9 mouse cellular contexts compared by ENCODE assay signal in the genomic region with DNA sequence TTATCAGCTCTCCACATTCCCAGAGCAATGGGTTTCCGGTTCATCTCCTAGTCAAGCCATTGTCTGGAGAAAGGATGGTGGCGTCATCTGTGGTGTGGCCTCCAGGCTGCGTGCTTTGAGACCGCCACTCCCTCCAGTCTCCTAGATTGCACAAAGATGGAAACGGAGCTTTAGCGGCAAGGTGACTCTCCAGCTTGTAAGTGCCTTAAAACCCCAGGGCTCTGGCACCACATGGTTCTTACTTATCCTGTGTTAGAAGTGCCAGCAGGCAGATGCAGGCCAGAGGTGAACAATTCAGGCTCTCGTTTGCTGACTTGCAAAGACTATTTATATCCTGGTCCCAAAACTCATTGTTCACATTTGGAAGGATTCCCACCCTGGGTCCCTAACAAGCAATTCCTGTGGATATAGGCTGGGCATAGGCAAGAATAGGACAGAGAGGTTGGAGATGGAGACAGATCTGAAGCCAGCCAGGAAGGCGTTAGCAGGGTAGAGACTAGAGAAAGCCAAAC. TPM values are rescaled to one million over a fixed set of nuclear protein-coding genes. Genes with fewer than 3 reads are reported as not detected.
DNase-seq lines count a peak whose midpoint lies in the region; ATAC-seq and TF ChIP-seq lines count a peak whose summit lies in the region.
"Had no signal": no experiment of that assay in that cellular context is flagged by ENCODE, and none has a peak within 500 bp of the region (broad histone marks: within the 10 kb centered on the region; RNA-seq: fewer than 3 reads in every experiment).

No protein-coding gene starts in this region.

- peak; percentile 7 for DNase-seq in hindbrain, postnatal 0 days (ENCODE audit: low spot score)
- DNase-seq in hindbrain, embryonic 10.5 days (ENCODE audit: low spot score) = no peak
- peak; percentile 90 for DNase-seq in ZHBTc4 (ENCODE audit: low read depth, low spot score)
- no peak for DNase-seq in left cerebral cortex, adult 18-20 months (ENCODE audit: low spot score in 2 of 2)
- DNase-seq in ovary, postnatal 10 days (ENCODE audit: low spot score) = no peak

- no peak overlapping the region for H3K27ac ChIP-seq in hindbrain, postnatal 0 days
- H3K27ac ChIP-seq in hindbrain, embryonic 10.5 days = no peak overlapping the region
- H3K27ac ChIP-seq in heart, embryonic 12.5 days (ENCODE audit: poor library complexity, severe bottlenecking) = peak overlapping the region; percentile 67
- H3K27ac ChIP-seq in lung, embryonic 16.5 days (ENCODE audit: low read length) = peak overlapping the region; percentile 58
- no peak overlapping the region; the same call in 1 of the 2 replicates for H3K27ac ChIP-seq in forebrain, embryonic 15.5 days (replicated peaks)
- H3K27ac ChIP-seq: midbrain, embryonic 10.5 days had no signal

- H3K4me3 ChIP-seq in hindbrain, postnatal 0 days (ENCODE audit: low read length) = no peak overlapping the region
- no peak overlapping the region for H3K4me3 ChIP-seq in hindbrain, embryonic 10.5 days
- no peak overlapping the region for H3K4me3 ChIP-seq in heart, embryonic 12.5 days
- no peak overlapping the region for H3K4me3 ChIP-seq in lung, embryonic 16.5 days (ENCODE audit: low read length)
- no peak overlapping the region for H3K4me3 ChIP-seq in forebrain, embryonic 15.5 days
- H3K4me3 ChIP-seq: midbrain, embryonic 10.5 days had no signal

- no peaks in the 10 kb centered on the region for H3K9me3 ChIP-seq in hindbrain, postnatal 0 days (ENCODE audit: low read length)
- H3K9me3 ChIP-seq in hindbrain, embryonic 10.5 days = no peaks in the 10 kb centered on the region
- no peaks in the 10 kb centered on the region for H3K9me3 ChIP-seq in heart, embryonic 12.5 days (replicated peaks)
- H3K9me3 ChIP-seq in lung, embryonic 16.5 days (ENCODE audit: control insufficient read depth, low read length) = no peaks in the 10 kb centered on the region
- H3K9me3 ChIP-seq in forebrain, embryonic 15.5 days = no peaks in the 10 kb centered on the region
- H3K9me3 ChIP-seq: midbrain, embryonic 10.5 days had no signal

- no peaks in the 10 kb centered on the region for H3K27me3 ChIP-seq in hindbrain, postnatal 0 days (ENCODE audit: insufficient read depth, low read length)
- H3K27me3 ChIP-seq in hindbrain, embryonic 10.5 days (ENCODE audit: insufficient read depth, poor library complexity, severe bottlenecking) = no peaks in the 10 kb centered on the region
- no peaks in the 10 kb centered on the region for H3K27me3 ChIP-seq in heart, embryonic 12.5 days (replicated peaks)
- no peaks in the 10 kb centered on the region for H3K27me3 ChIP-seq in lung, embryonic 16.5 days (ENCODE audit: control insufficient read depth, insufficient read depth, low read depth, low read length)
- H3K27me3 ChIP-seq in forebrain, embryonic 15.5 days = no peaks in the 10 kb centered on the region

- no peak overlapping the region for H3K9ac ChIP-seq in hindbrain, postnatal 0 days (replicated peaks; ENCODE audit: low read length)
- H3K9ac ChIP-seq in heart, embryonic 12.5 days = no peak overlapping the region
- H3K9ac ChIP-seq in lung, embryonic 16.5 days (ENCODE audit: low read length) = no peak overlapping the region
- H3K9ac ChIP-seq in forebrain, embryonic 15.5 days (replicated peaks) = no peak overlapping the region

- TF ChIP-seq CTCF in hindbrain, postnatal 0 days (IDR thresholded peaks at IDR 0.05; ENCODE audit: low read depth) = no peak

- no peaks in the 10 kb centered on the region for H3K4me1 ChIP-seq in hindbrain, postnatal 0 days (ENCODE audit: insufficient read depth, low read length)
- peaks cover 19% of the 10 kb centered on the region; the same call in 1 of the 2 replicates for H3K4me1 ChIP-seq in hindbrain, embryonic 10.5 days (replicated peaks)
- H3K4me1 ChIP-seq in heart, embryonic 12.5 days (replicated peaks) = peaks cover 23% of the 10 kb centered on the region
- H3K4me1 ChIP-seq in lung, embryonic 16.5 days (replicated peaks; ENCODE audit: control insufficient read depth, insufficient read depth, low read length) = peaks cover 14% of the 10 kb centered on the region
- H3K4me1 ChIP-seq in forebrain, embryonic 15.5 days = 0 out of 2 replicates have a peak, but pooled peaks cover 2% of the 10 kb centered on the region

- no peak for ATAC-seq in hindbrain, postnatal 0 days
- ATAC-seq in heart, embryonic 12.5 days (ENCODE audit: insufficient number of reproducible peaks, low FRiP score) = peak; percentile 62; the same call in 1 of the 2 replicates
- peak; percentile 59 for ATAC-seq in lung, embryonic 16.5 days (ENCODE audit: low read depth)
- ATAC-seq in forebrain, embryonic 15.5 days (replicated peaks) = no peak

- WGBS in hindbrain, postnatal 0 days = 49% methylated on average over 8 of the region's 8 CpGs
- WGBS in hindbrain, embryonic 10.5 days = 75% methylated on average over 8 of the region's 8 CpGs
- 29% methylated on average over 8 of the region's 8 CpGs for WGBS in heart, embryonic 12.5 days
- 44% methylated on average over 8 of the region's 8 CpGs for WGBS in lung, embryonic 16.5 days
- 60% methylated on average over 8 of the region's 8 CpGs for WGBS in forebrain, embryonic 15.5 days

- peaks cover 21% of the 10 kb centered on the region; the same call in 1 of the 2 replicates for H3K36me3 ChIP-seq in hindbrain, postnatal 0 days (ENCODE audit: insufficient read depth, low read length)
- H3K36me3 ChIP-seq in hindbrain, embryonic 10.5 days = peaks cover 45% of the 10 kb centered on the region
- peaks cover 39% of the 10 kb centered on the region for H3K36me3 ChIP-seq in heart, embryonic 12.5 days
- peaks cover 16% of the 10 kb centered on the region for H3K36me3 ChIP-seq in lung, embryonic 16.5 days (ENCODE audit: control insufficient read depth, insufficient read depth, low read length)
- H3K36me3 ChIP-seq in forebrain, embryonic 15.5 days = peaks cover 34% of the 10 kb centered on the region

- H3K4me2 ChIP-seq in hindbrain, postnatal 0 days (ENCODE audit: low read depth, low read length) = no peak overlapping the region
- H3K4me2 ChIP-seq in heart, embryonic 12.5 days = no peak overlapping the region
- no peak overlapping the region for H3K4me2 ChIP-seq in lung, embryonic 16.5 days (ENCODE audit: low read depth, low read length)
- H3K4me2 ChIP-seq in forebrain, embryonic 15.5 days (replicated peaks) = no peak overlapping the region

RNA-seq across cellular contexts. Expression of gene Anp32a, which starts 40.4 kb away (rescaled TPM):
- 50.7 and 57.2 TPM in 2 replicates for total RNA-seq in hindbrain, postnatal 0 days (2014; rRNA removed)
- 112 and 116 TPM in 2 replicates for polyA plus RNA-seq in hindbrain, postnatal 0 days (2015; fragmentation: Nextera tagmentation; extraction: Ambion mirVana)
- polyA plus RNA-seq in hindbrain, embryonic 10.5 days (2016; fragmentation: Nextera tagmentation; extraction: Ambion mirVana) = 211 and 251 TPM in 2 replicates
- polyA plus RNA-seq in heart, embryonic 12.5 days (2016; fragmentation: Nextera tagmentation; extraction: Ambion mirVana) = 156 and 158 TPM in 2 replicates
- 195 and 205 TPM in 2 replicates for polyA plus RNA-seq in lung, embryonic 16.5 days (2015; fragmentation: Nextera tagmentation; extraction: Ambion mirVana)
- total RNA-seq in left cerebral cortex, adult 18-20 months (2021) = 100 to 1,000 TPM; 255 to 287 TPM
- 168 and 174 TPM in 2 replicates for polyA plus RNA-seq in forebrain, embryonic 15.5 days (2015; fragmentation: Nextera tagmentation; extraction: Ambion mirVana)

Comparison
In these comparisons a context has a peak if more than half of its experiments do, and no peak if none do; other contexts are left out.
1. DNase-seq: peak in hindbrain, postnatal 0 days (single experiment) and ZHBTc4 (single experiment); none in hindbrain, embryonic 10.5 days (single experiment), left cerebral cortex, adult 18-20 months (0 of 2) and ovary, postnatal 10 days (single experiment).
2. ATAC-seq: peak in heart, embryonic 12.5 days (single experiment) and lung, embryonic 16.5 days (single experiment); none in hindbrain, postnatal 0 days (single experiment) and forebrain, embryonic 15.5 days (single experiment).
3. H3K27ac ChIP-seq: peak in heart, embryonic 12.5 days (single experiment) and lung, embryonic 16.5 days (single experiment); none in hindbrain, postnatal 0 days (single experiment), hindbrain, embryonic 10.5 days (single experiment) and forebrain, embryonic 15.5 days (single experiment).